Comparison of ENCODE assay signal across 10 mouse cellular contexts in genomic region chr10:128913696-128914095, GRCm38 (mm10). TPM values are rescaled to one million over a fixed set of nuclear protein-coding genes. Genes with fewer than 3 reads are reported as not detected.
DNase-seq lines count a peak whose midpoint lies in the region; ATAC-seq and TF ChIP-seq lines count a peak whose summit lies in the region.
"Had no signal": no experiment of that assay in that cellular context is flagged by ENCODE, and none has a peak within 500 bp of the region (broad histone marks: within the 10 kb centered on the region; RNA-seq: fewer than 3 reads in every experiment).

No protein-coding gene starts in this region.

- no peak overlapping the region for H3K4me3 ChIP-seq in forebrain, embryonic 11.5 days (ENCODE audit: low read depth, low read length)
- no peak overlapping the region for H3K4me3 ChIP-seq in forebrain, embryonic 12.5 days (replicated peaks)
- peak overlapping the region; percentile 24; the same call in 1 of the 2 replicates for H3K4me3 ChIP-seq in E14TG2a.4 (replicated peaks; ENCODE audit: low read length)
- H3K4me3 ChIP-seq: heart, adult 2 months had no signal

- H3K27ac ChIP-seq in forebrain, embryonic 11.5 days (ENCODE audit: low read depth, low read length), result no peak overlapping the region
- no peak overlapping the region for H3K27ac ChIP-seq in forebrain, embryonic 12.5 days
- H3K27ac ChIP-seq: heart, adult 2 months; macrophage had no signal

- no peak overlapping the region for H3K9ac ChIP-seq in forebrain, embryonic 11.5 days (ENCODE audit: low read length)
- H3K9ac ChIP-seq in forebrain, embryonic 12.5 days, result no peak overlapping the region

- no peak for TF ChIP-seq CTCF in E14TG2a.4 (conservative IDR thresholded peaks at IDR 0.05; ENCODE audit: low read length)

- ATAC-seq in forebrain, embryonic 11.5 days (replicated peaks; ENCODE audit: low FRiP score), result 0 out of 2 replicates have a peak, but pooled peaks have one; percentile 7
- no peak for ATAC-seq in forebrain, embryonic 12.5 days (ENCODE audit: low FRiP score)
- 0 out of 2 replicates have a peak, but pooled peaks have one; percentile 14 for ATAC-seq in erythroblast, adult 5-6 weeks (replicated peaks; ENCODE audit: low FRiP score, poor library complexity, severe bottlenecking)

- DNase-seq in forebrain, embryonic 11.5 days (ENCODE audit: low spot score), result no peak
- DNase-seq in kidney, adult 9 months, result peak; percentile 51
- DNase-seq in kidney, postnatal 14 days, result no peak
- DNase-seq in ovary, postnatal 10 days (ENCODE audit: low spot score), result no peak

- no peaks in the 10 kb centered on the region for H3K9me3 ChIP-seq in forebrain, embryonic 11.5 days (ENCODE audit: control insufficient read depth, low read length)
- no peaks in the 10 kb centered on the region for H3K9me3 ChIP-seq in forebrain, embryonic 12.5 days
- no peaks in the 10 kb centered on the region for H3K9me3 ChIP-seq in E14TG2a.4 (ENCODE audit: low read length)

- H3K4me1 ChIP-seq in forebrain, embryonic 11.5 days (replicated peaks; ENCODE audit: control insufficient read depth, insufficient read depth, low read length), result peaks cover 3% of the 10 kb centered on the region; the same call in 1 of the 2 replicates
- H3K4me1 ChIP-seq in forebrain, embryonic 12.5 days, result peaks cover 22% of the 10 kb centered on the region
- H3K4me1 ChIP-seq in E14TG2a.4 (replicated peaks; ENCODE audit: low read depth, low read length), result peaks cover 57% of the 10 kb centered on the region

- H3K27me3 ChIP-seq in forebrain, embryonic 11.5 days (ENCODE audit: control insufficient read depth, insufficient read depth, low read length), result no peaks in the 10 kb centered on the region
- H3K27me3 ChIP-seq in forebrain, embryonic 12.5 days, result peaks cover 6% of the 10 kb centered on the region
- H3K27me3 ChIP-seq in E14TG2a.4 (ENCODE audit: insufficient read depth, low read length), result peaks cover 11% of the 10 kb centered on the region
- H3K27me3 ChIP-seq: Patski had no signal

- no peak overlapping the region for H3K4me2 ChIP-seq in forebrain, embryonic 11.5 days (ENCODE audit: low read depth, low read length, severe bottlenecking)
- no peak overlapping the region for H3K4me2 ChIP-seq in forebrain, embryonic 12.5 days

- 80% methylated on average over 12 of the region's 12 CpGs for WGBS in forebrain, embryonic 11.5 days
- WGBS in forebrain, embryonic 12.5 days, result 85% methylated on average over 12 of the region's 12 CpGs

- no peaks in the 10 kb centered on the region for H3K36me3 ChIP-seq in forebrain, embryonic 11.5 days (ENCODE audit: control insufficient read depth, insufficient read depth, low read length)
- peaks cover 15% of the 10 kb centered on the region for H3K36me3 ChIP-seq in forebrain, embryonic 12.5 days (replicated peaks)
- H3K36me3 ChIP-seq in E14TG2a.4 (ENCODE audit: insufficient read depth, low read length), result peaks cover 72% of the 10 kb centered on the region

RNA-seq across cellular contexts. Expression of gene Rdh5, which starts 9.0 kb away (rescaled TPM):
- 12.3 and 12.6 TPM in 2 replicates for polyA plus RNA-seq in forebrain, embryonic 11.5 days (2014; fragmentation: Nextera tagmentation; extraction: Ambion mirVana)
- 11.3 and 13.3 TPM in 2 replicates for polyA plus RNA-seq in forebrain, embryonic 12.5 days (2016; fragmentation: Nextera tagmentation; extraction: Ambion mirVana)
- 5.0 TPM in 1 of 2 replicates, not detected in the other for total RNA-seq in erythroblast, adult 5-6 weeks (2015; ENCODE audit: low replicate concordance)
- 1.1 TPM in 1 of 2 replicates, not detected in the other for total RNA-seq in erythroblast, adult 5-6 weeks (2017; ENCODE audit: low replicate concordance)

RNA-seq across cellular contexts. Expression of gene Bloc1s1, which starts 10.1 kb away (rescaled TPM):
- 191 and 202 TPM in 2 replicates for polyA plus RNA-seq in forebrain, embryonic 11.5 days (2014; fragmentation: Nextera tagmentation; extraction: Ambion mirVana)
- 183 and 188 TPM in 2 replicates for polyA plus RNA-seq in forebrain, embryonic 12.5 days (2016; fragmentation: Nextera tagmentation; extraction: Ambion mirVana)
- total RNA-seq in erythroblast, adult 5-6 weeks (2015; ENCODE audit: low replicate concordance), result 25.4 and 37.0 TPM in 2 replicates
- 22.7 and 24.7 TPM in 2 replicates for total RNA-seq in erythroblast, adult 5-6 weeks (2017; ENCODE audit: low replicate concordance)

RNA-seq across cellular contexts. Expression of gene Cd63, which starts 12.9 kb away (rescaled TPM):
- polyA plus RNA-seq in forebrain, embryonic 11.5 days (2014; fragmentation: Nextera tagmentation; extraction: Ambion mirVana), result 144 and 151 TPM in 2 replicates
- 129 and 160 TPM in 2 replicates for polyA plus RNA-seq in forebrain, embryonic 12.5 days (2016; fragmentation: Nextera tagmentation; extraction: Ambion mirVana)
- 90.9 and 115 TPM in 2 replicates for total RNA-seq in erythroblast, adult 5-6 weeks (2015; ENCODE audit: low replicate concordance)
- 27.2 and 35.5 TPM in 2 replicates for total RNA-seq in erythroblast, adult 5-6 weeks (2017; ENCODE audit: low replicate concordance)

RNA-seq across cellular contexts. Expression of gene Itga7, which starts 19.9 kb away (rescaled TPM):
- 0.65 and 0.69 TPM in 2 replicates for polyA plus RNA-seq in forebrain, embryonic 11.5 days (2014; fragmentation: Nextera tagmentation; extraction: Ambion mirVana)
- 0.46 and 0.73 TPM in 2 replicates for polyA plus RNA-seq in forebrain, embryonic 12.5 days (2016; fragmentation: Nextera tagmentation; extraction: Ambion mirVana)
- not detected in 2 replicates for total RNA-seq in erythroblast, adult 5-6 weeks (2015; ENCODE audit: low replicate concordance)
- not detected in 2 replicates for total RNA-seq in erythroblast, adult 5-6 weeks (2017; ENCODE audit: low replicate concordance)
- polyA plus RNA-seq: macrophage had no signal

RNA-seq across cellular contexts. Expression of gene Gdf11, which starts 22.2 kb away (rescaled TPM):
- 10.5 and 11.7 TPM in 2 replicates for polyA plus RNA-seq in forebrain, embryonic 11.5 days (2014; fragmentation: Nextera tagmentation; extraction: Ambion mirVana)
- 9.3 and 9.6 TPM in 2 replicates for polyA plus RNA-seq in forebrain, embryonic 12.5 days (2016; fragmentation: Nextera tagmentation; extraction: Ambion mirVana)
- not detected in 2 replicates for total RNA-seq in erythroblast, adult 5-6 weeks (2015; ENCODE audit: low replicate concordance)
- not detected in 2 replicates for total RNA-seq in erythroblast, adult 5-6 weeks (2017; ENCODE audit: low replicate concordance)
